Mouse (Mus musculus): ENCODE data around the gene Kif23. TPM values are rescaled to one million over a fixed set of nuclear protein-coding genes. Genes with fewer than 3 reads are reported as not detected.
A peak's percentile ranks its signal among the peaks of the same experiment; 100 is the strongest.

Gene Kif23
- not detected in 2 replicates for polyA plus RNA-seq (2012; ENCODE audit: insufficient read depth, insufficient read length, low replicate concordance, missing spikeins)

DNA sequence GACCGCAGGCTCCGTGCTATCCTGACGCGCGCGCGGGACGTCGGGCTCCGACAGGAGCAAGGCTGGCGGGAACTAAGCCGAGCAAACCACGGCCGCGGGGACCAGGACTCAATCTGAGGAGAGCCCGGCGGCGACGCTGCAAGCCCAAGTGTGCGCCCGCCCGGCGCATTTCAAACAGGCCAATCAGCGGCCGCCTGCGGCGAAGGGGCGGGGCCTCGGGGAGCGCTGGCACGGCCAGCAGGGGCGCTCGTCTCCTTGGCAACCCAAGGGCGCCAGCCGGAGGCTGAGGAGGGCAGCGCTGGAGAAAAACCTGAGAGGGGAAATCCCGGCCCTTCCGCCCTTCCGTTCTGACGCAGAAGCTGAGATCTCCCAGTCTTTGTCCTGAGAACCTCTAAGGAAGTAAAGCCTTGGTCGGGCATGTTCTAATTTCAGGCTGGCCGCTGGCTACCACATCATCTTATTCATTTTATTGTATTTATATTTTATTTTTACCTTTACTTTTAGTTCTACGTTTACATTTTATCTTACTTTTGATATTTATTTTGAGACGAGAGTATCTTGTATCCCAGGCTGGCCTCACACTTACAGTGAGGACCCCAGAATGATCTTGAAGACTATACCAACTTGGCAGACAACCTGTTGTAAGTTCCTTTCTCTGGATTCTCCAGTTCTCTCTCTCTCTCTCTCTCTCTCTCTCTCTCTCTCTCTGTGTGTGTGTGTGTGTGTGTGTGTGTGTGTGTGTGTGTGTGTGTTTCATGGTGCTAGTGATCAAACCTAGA is at the start of gene Kif23:
Kif23 (minus strand) TSS at position 152 of the 779 bp plus-strand sequence.
- no peak within 1 kb of the TSS for H3K27ac ChIP-seq (ENCODE audit: insufficient read depth, low read depth, low read length)
- under 1% methylated on average over 44 of the region's 44 CpGs for WGBS

DNA sequence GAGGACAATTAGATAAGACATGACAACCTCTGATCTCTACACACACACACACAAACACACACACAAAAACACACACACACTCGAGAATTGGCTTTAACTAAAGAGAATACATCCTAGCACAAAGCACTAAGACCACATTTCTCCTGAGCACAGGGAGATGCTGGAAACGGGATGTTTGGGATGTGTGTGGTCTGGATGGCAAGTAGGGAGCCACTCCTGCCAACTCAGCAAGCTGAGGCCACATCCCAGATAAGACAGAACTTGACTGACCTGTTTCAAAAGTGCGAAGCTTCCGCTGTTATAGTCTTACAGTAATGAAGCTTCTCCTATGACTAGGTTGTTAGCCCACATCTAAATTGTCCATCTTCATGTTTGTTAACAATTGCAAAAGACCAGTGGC is 44.6 kb upstream of the Kif23 start:
- Histone ChIP-seq H3K4me3 (ENCODE audit: insufficient read depth, low read depth, low read length) (no peak overlapping the region), H3K4me1 (ENCODE audit: control insufficient read depth, insufficient read depth, low read length) (no peaks in the 10 kb centered on the region), H3K27ac (ENCODE audit: insufficient read depth, low read depth, low read length) (no peak overlapping the region)
- no peak for TF ChIP-seq POLR2A (IDR thresholded peaks at IDR 0.05; ENCODE audit: insufficient read depth, low read depth, low read length)
- TF ChIP-seq CTCF (IDR thresholded peaks at IDR 0.05; ENCODE audit: insufficient read depth, low read depth, low read length): no peak
- 78% methylated on average over 4 of the region's 4 CpGs for WGBS

More for the DNA sequence above, at the start of gene Kif23:
- TF ChIP-seq CTCF (IDR thresholded peaks at IDR 0.05; ENCODE audit: insufficient read depth, low read depth, low read length): peak; percentile 77
- TF ChIP-seq POLR2A (IDR thresholded peaks at IDR 0.05; ENCODE audit: insufficient read depth, low read depth, low read length): no peak
- H3K4me3 ChIP-seq (ENCODE audit: insufficient read depth, low read depth, low read length): peak within 1 kb of the TSS; percentile 62
- peaks cover 7% of the 10 kb centered on the region; the same call in 1 of the 2 replicates for H3K4me1 ChIP-seq (ENCODE audit: control insufficient read depth, insufficient read depth, low read length)

DNA sequence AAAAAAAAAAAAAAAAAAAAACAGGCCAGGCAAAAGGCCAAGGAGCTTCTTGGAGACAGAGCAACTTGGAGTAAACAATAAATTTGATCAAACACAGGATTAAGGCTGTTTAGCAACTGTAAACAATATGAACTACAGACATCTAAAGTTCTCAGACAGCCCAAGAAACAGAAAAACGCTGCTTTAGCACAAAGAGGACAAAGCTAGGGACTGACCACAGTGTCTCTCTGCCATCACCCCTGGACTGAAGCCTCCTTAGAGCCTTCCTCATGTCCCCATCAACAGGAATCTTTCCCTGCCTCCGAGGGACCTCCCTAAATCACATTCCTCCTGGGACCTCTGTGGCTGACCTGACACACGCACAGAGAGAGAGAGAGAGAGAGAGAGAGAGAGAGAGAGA is 44.2 kb upstream of the Kif23 start:
- Histone ChIP-seq H3K27ac (ENCODE audit: insufficient read depth, low read depth, low read length) (no peak overlapping the region), H3K4me1 (ENCODE audit: control insufficient read depth, insufficient read depth, low read length) (no peaks in the 10 kb centered on the region), H3K4me3 (ENCODE audit: insufficient read depth, low read depth, low read length) (no peak overlapping the region)
- 58% methylated on average over 3 of the region's 3 CpGs for WGBS
- TF ChIP-seq CTCF (IDR thresholded peaks at IDR 0.05; ENCODE audit: insufficient read depth, low read depth, low read length) (no peak), POLR2A (IDR thresholded peaks at IDR 0.05; ENCODE audit: insufficient read depth, low read depth, low read length) (no peak)

DNA sequence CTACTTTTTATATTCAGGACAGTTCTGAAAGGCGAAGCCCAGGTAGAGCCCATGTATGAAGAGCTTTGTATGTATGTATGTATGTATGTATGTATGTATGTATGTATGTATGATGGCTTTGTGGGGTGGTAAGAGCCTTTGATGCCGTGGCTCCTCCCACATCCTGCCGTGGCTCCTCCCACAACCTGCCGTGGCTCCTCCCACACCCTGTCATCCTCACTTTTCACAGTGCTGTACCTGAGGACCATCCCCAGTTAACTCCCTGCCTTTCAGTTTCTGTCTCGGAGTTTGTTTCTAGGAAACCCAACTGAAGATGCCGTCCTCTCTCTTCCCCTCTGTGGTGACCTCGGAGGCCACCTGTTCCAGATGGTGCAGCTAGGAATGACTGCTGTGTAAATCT is 39.5 kb upstream of the Kif23 start:
- no peak overlapping the region for H3K27ac ChIP-seq (ENCODE audit: insufficient read depth, low read depth, low read length)
- no peak overlapping the region for H3K4me3 ChIP-seq (ENCODE audit: insufficient read depth, low read depth, low read length)
- 88% methylated on average over 7 of the region's 7 CpGs for WGBS
- H3K4me1 ChIP-seq (ENCODE audit: control insufficient read depth, insufficient read depth, low read length): peaks cover 5% of the 10 kb centered on the region
- no peak for TF ChIP-seq CTCF (IDR thresholded peaks at IDR 0.05; ENCODE audit: insufficient read depth, low read depth, low read length)
- no peak for TF ChIP-seq POLR2A (IDR thresholded peaks at IDR 0.05; ENCODE audit: insufficient read depth, low read depth, low read length)

DNA sequence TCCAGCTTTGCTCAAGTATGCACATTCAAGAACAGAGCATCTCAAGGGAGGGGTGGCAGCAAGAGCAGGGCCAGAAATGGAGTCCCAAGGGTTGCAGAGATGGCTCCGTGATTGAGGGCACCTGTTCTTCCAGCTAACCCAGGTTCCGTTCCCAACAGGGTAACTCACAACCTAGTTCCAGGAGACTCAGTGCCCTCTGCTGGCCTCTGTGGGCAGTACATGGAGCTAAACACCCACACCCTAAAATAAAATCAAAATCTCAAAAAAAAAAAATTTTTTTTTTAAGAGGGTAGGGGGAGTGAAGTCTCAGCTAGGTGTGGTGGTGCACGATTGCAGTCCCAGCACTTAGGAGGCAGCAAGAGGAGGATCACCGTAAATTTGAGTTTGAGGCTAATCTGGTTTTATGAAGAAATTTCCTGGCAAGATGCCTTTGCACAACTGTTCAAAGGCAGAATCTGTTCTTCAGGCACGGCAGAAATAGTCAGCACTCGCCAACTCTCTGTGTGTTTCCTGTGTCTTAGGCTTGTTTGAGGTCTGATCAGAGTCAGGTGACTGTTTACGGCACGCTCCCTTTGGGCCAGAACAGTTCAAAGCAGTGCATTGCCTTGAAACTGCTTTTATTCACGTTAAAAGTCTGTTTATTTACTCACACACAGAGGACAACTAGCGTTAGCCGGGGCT is 38.7 kb upstream of the Kif23 start:
- no peak for TF ChIP-seq POLR2A (IDR thresholded peaks at IDR 0.05; ENCODE audit: insufficient read depth, low read depth, low read length)
- peak; percentile 48 for TF ChIP-seq CTCF (IDR thresholded peaks at IDR 0.05; ENCODE audit: insufficient read depth, low read depth, low read length)
- H3K27ac ChIP-seq (ENCODE audit: insufficient read depth, low read depth, low read length): no peak overlapping the region
- H3K4me3 ChIP-seq (ENCODE audit: insufficient read depth, low read depth, low read length): no peak overlapping the region
- peaks cover 5% of the 10 kb centered on the region for H3K4me1 ChIP-seq (ENCODE audit: control insufficient read depth, insufficient read depth, low read length)
- WGBS: 43% methylated on average over 11 of the region's 11 CpGs

DNA sequence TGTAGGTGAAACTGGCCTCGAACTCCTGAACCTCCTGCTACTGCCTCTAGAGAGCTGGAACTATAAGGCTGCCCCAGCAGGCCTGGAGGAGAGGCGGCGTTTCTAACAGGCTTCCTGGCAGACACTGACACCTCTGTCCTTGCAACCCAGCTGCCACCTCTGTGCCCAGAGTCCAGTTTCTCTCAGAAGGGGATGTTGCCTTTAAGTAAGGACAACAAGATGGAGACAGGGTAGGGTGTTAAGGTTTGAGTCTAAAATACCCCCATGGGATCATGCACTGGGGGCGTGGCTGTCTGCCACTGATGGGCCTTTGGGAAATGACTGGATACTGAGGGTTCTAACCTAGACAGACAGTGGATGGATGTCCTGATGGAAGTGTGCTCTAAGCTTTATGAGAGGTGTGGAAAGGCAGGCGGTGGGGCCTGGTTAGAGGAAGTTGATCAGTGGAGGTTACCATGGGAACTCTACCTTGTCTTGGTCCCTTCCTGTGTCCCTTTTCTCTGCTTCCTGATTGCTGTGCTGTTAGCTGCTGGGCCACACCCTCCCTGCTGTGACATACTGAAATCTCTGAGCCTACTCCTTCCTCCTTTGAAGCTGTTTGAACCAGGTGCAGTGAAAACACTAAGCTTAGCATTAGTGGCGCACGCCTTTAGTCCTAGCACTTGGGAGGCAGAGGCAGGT is 36.5 kb upstream of the Kif23 start:
- H3K27ac ChIP-seq (ENCODE audit: insufficient read depth, low read depth, low read length): no peak overlapping the region
- TF ChIP-seq CTCF (IDR thresholded peaks at IDR 0.05; ENCODE audit: insufficient read depth, low read depth, low read length): no peak
- TF ChIP-seq POLR2A (IDR thresholded peaks at IDR 0.05; ENCODE audit: insufficient read depth, low read depth, low read length): no peak
- 93% methylated on average over 7 of the region's 7 CpGs for WGBS
- peaks cover 5% of the 10 kb centered on the region for H3K4me1 ChIP-seq (ENCODE audit: control insufficient read depth, insufficient read depth, low read length)
- H3K4me3 ChIP-seq (ENCODE audit: insufficient read depth, low read depth, low read length): no peak overlapping the region

DNA sequence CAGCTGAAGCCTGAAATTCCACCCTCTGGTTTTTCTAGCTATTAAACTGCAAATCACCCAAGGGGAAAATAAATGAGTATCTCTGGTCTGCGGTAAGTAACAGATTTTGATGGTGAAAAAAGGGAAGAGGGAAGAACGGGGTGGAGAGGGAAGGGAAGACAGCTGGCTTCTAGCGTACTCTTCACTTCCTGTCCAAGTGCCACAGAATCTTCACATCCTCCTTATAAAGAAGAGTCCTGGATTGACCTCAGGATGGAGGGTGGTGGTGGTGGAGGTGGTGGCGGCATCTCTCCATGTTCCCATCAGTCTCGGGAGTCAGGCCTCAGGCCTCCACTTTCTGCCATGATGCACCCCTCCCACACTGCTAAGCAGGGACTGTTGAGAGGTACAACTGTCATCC is 35.3 kb upstream of the Kif23 start:
- Histone ChIP-seq H3K27ac (ENCODE audit: insufficient read depth, low read depth, low read length) (no peak overlapping the region), H3K4me1 (ENCODE audit: control insufficient read depth, insufficient read depth, low read length) (peaks cover 5% of the 10 kb centered on the region), H3K4me3 (ENCODE audit: insufficient read depth, low read depth, low read length) (no peak overlapping the region)
- 76% methylated on average over 5 of the region's 5 CpGs for WGBS
- no peak for TF ChIP-seq CTCF (IDR thresholded peaks at IDR 0.05; ENCODE audit: insufficient read depth, low read depth, low read length)
- TF ChIP-seq POLR2A (IDR thresholded peaks at IDR 0.05; ENCODE audit: insufficient read depth, low read depth, low read length): no peak

DNA sequence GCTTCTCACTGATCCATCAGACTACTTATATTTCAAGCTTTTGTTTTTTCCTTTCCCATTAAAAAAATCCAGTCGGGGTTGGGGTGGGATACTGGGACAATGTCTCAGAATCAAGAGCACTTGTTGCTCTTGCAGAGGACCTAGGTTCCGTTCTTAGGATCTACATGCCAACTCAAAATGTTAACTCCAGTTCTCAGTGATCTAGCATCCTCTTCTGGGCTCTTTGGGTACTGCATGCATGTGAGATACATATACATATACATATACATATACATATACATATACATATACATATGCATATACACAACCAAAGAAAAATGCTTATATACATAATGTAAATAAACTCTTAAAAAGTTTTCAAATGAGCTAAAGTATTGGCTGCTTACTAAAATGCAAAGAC is 33.4 kb upstream of the Kif23 start:
- Histone ChIP-seq H3K4me1 (ENCODE audit: control insufficient read depth, insufficient read depth, low read length) (peaks cover 5% of the 10 kb centered on the region), H3K4me3 (ENCODE audit: insufficient read depth, low read depth, low read length) (no peak overlapping the region), H3K27ac (ENCODE audit: insufficient read depth, low read depth, low read length) (no peak overlapping the region)
- 90% methylated on average over 2 of the region's 2 CpGs for WGBS
- no peak for TF ChIP-seq POLR2A (IDR thresholded peaks at IDR 0.05; ENCODE audit: insufficient read depth, low read depth, low read length)
- TF ChIP-seq CTCF (IDR thresholded peaks at IDR 0.05; ENCODE audit: insufficient read depth, low read depth, low read length): no peak
